Mouse (Mus musculus): ENCODE data around the gene Pik3r2. TPM values are rescaled to one million over a fixed set of nuclear protein-coding genes. Genes with fewer than 3 reads are reported as not detected.

Gene Pik3r2
- polyA plus RNA-seq, 1 experiment from 2014 or later, result 46.9 TPM

GRCm38 (mm10) chr8:70767503-70767902, 9.0 kb downstream of the Pik3r2 start:
- 81% methylated on average over 6 of the region's 6 CpGs for WGBS
- peaks cover 24% of the 10 kb centered on the region for H3K36me3 ChIP-seq (ENCODE audit: control insufficient read depth, insufficient read depth, low read length)
- no peaks in the 10 kb centered on the region for H3K27me3 ChIP-seq (ENCODE audit: control insufficient read depth, insufficient read depth, low read length)
- DNase-seq (ENCODE audit: low spot score), result no peak
- no peak overlapping the region for H3K4me2 ChIP-seq (ENCODE audit: low read depth, severe bottlenecking)
- H3K9me3 ChIP-seq (ENCODE audit: control insufficient read depth, low read length), result no peaks in the 10 kb centered on the region
- H3K4me1 ChIP-seq (ENCODE audit: control insufficient read depth, insufficient read depth, low read length), result peaks cover 18% of the 10 kb centered on the region
- H3K27ac ChIP-seq (replicated peaks; ENCODE audit: low read depth, low read length), result no peak overlapping the region
- no peak overlapping the region for H3K4me3 ChIP-seq (ENCODE audit: low read depth, low read length)
- ATAC-seq (ENCODE audit: insufficient number of reproducible peaks, low FRiP score, low TSS enrichment, low read depth), result no peak
- H3K9ac ChIP-seq (ENCODE audit: low read length), result no peak overlapping the region

DNA sequence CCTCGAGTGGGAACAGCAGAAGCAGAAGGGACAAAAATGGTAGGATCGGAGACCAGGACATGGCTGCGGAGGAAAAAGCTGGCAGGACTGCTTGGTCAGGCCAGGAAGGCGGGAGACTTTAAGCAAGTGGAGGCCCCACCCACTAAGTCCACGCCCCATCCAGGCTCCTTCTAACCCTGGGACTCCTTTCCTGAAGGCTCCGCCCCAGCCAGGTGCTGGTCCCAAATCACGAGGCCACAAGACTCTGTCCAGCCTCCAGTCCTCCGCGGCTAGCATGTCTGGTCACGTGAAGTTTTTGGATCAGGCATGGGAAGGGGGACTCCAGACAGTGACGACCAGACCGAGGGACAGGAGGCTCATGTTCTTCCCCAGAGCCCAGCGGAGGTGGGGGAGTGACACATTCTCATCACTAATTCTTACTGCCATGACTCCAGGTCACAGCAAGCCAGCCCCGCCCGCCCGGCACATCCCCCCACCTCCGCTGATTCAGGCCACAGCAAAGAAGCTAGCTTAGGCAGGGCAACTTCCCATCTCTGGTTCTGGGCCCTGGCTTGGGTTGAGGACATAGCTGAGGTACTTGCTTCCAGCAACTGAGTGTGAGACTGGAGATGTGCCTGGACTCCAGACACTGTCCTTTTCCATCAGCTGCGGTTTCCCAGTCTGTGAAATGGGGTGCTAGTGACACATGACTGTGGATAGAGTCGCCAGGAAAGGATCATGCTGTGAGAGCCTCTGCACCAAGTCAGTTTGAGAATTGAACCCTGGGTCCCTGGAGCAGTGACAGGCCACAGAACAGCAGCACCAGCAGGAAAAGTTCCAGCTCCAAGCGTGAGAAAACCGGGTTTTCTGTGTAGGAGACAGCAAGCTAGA, 9.7 kb downstream of the Pik3r2 start:
- DNase-seq (ENCODE audit: low spot score), result peak; percentile 80
- WGBS, result 8% methylated on average over 21 of the region's 21 CpGs

DNA sequence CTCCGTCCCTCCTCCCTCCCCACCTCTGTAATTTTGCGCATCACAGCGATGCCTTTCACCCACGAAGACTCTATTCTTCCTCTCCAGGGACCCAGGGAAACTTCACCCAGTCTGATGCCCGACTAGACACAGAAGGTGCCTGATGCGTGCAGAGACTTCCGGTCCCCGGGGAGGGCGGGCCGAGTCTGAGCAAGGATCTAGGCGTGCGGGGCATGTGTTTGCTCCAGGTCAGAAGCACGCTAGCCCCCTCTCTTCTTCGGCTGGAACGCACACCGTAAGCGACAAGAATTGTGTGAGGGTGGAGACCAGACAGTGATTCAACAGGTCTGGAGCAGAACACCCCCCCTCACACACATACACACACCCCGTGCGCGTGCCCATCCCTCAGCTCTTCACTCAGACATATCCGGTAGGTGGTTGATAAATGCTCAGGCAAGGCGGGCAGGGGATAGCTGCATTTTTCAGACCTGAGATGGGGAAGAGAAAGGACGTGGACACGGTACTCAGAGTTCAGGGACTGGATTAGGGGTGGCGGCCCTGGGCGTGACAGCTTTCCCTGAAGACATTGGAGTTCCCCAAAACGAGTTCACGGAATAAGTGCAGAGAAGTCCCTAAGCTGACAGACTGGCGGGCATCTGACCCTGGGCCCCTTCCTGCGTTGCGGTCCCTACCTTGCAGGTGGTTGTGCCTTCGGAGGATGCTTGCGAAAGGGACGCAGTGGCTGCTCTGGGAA, 10.5 kb downstream of the Pik3r2 start:
- WGBS, result 2% methylated on average over 34 of the region's 34 CpGs
- Histone ChIP-seq H3K4me3 (ENCODE audit: low read depth, low read length) (peak overlapping the region; percentile 34), H3K36me3 (ENCODE audit: control insufficient read depth, insufficient read depth, low read length) (peaks cover 16% of the 10 kb centered on the region), H3K27me3 (ENCODE audit: control insufficient read depth, insufficient read depth, low read length) (no peaks in the 10 kb centered on the region), H3K9me3 (ENCODE audit: control insufficient read depth, low read length) (no peaks in the 10 kb centered on the region), H3K4me2 (ENCODE audit: low read depth, severe bottlenecking) (peak overlapping the region; percentile 88), H3K27ac (replicated peaks; ENCODE audit: low read depth, low read length) (no peak overlapping the region), H3K4me1 (ENCODE audit: control insufficient read depth, insufficient read depth, low read length) (peaks cover 18% of the 10 kb centered on the region), H3K9ac (ENCODE audit: low read length) (peak overlapping the region; percentile 59)
- ATAC-seq (ENCODE audit: insufficient number of reproducible peaks, low FRiP score, low TSS enrichment, low read depth) (no peak), DNase-seq (ENCODE audit: low spot score) (peak; percentile 58)

More for the DNA sequence above, 9.7 kb downstream of the Pik3r2 start:
- Histone ChIP-seq H3K27ac (replicated peaks; ENCODE audit: low read depth, low read length) (0 out of 2 replicates have a peak overlapping the region, but pooled peaks have one; percentile 36), H3K4me1 (ENCODE audit: control insufficient read depth, insufficient read depth, low read length) (peaks cover 18% of the 10 kb centered on the region), H3K9me3 (ENCODE audit: control insufficient read depth, low read length) (no peaks in the 10 kb centered on the region), H3K4me2 (ENCODE audit: low read depth, severe bottlenecking) (peak overlapping the region; percentile 88), H3K36me3 (ENCODE audit: control insufficient read depth, insufficient read depth, low read length) (peaks cover 19% of the 10 kb centered on the region), H3K4me3 (ENCODE audit: low read depth, low read length) (peak overlapping the region; percentile 34), H3K27me3 (ENCODE audit: control insufficient read depth, insufficient read depth, low read length) (no peaks in the 10 kb centered on the region), H3K9ac (ENCODE audit: low read length) (peak overlapping the region; percentile 59)
- peak; percentile 62 for ATAC-seq (ENCODE audit: insufficient number of reproducible peaks, low FRiP score, low TSS enrichment, low read depth)

- Histone ChIP-seq H3K9ac (ENCODE audit: low read length) (no peak overlapping the region), H3K4me1 (ENCODE audit: control insufficient read depth, insufficient read depth, low read length) (peaks cover 18% of the 10 kb centered on the region), H3K27ac (replicated peaks; ENCODE audit: low read depth, low read length) (no peak overlapping the region), H3K36me3 (ENCODE audit: control insufficient read depth, insufficient read depth, low read length) (peaks cover 10% of the 10 kb centered on the region), H3K9me3 (ENCODE audit: control insufficient read depth, low read length) (no peaks in the 10 kb centered on the region), H3K27me3 (ENCODE audit: control insufficient read depth, insufficient read depth, low read length) (no peaks in the 10 kb centered on the region), H3K4me3 (ENCODE audit: low read depth, low read length) (peak overlapping the region; percentile 34; the same call in 1 of the 2 replicates), H3K4me2 (ENCODE audit: low read depth, severe bottlenecking) (peak overlapping the region; percentile 88; the same call in 1 of the 2 replicates)
- WGBS, result 84% methylated on average over 9 of the region's 9 CpGs
- no peak for DNase-seq (ENCODE audit: low spot score)
- no peak for ATAC-seq (ENCODE audit: insufficient number of reproducible peaks, low FRiP score, low TSS enrichment, low read depth)
These were observed 11.2 kb downstream of the Pik3r2 start for GRCm38 (mm10) chr8:70765329-70765728.

GRCm38 (mm10) chr8:70764676-70765075, 11.8 kb downstream of the Pik3r2 start:
- Histone ChIP-seq H3K4me1 (ENCODE audit: control insufficient read depth, insufficient read depth, low read length) (peaks cover 20% of the 10 kb centered on the region), H3K9me3 (ENCODE audit: control insufficient read depth, low read length) (no peaks in the 10 kb centered on the region), H3K27me3 (ENCODE audit: control insufficient read depth, insufficient read depth, low read length) (no peaks in the 10 kb centered on the region), H3K9ac (ENCODE audit: low read length) (no peak overlapping the region), H3K4me2 (ENCODE audit: low read depth, severe bottlenecking) (no peak overlapping the region), H3K36me3 (ENCODE audit: control insufficient read depth, insufficient read depth, low read length) (peaks cover 10% of the 10 kb centered on the region), H3K4me3 (ENCODE audit: low read depth, low read length) (no peak overlapping the region), H3K27ac (replicated peaks; ENCODE audit: low read depth, low read length) (no peak overlapping the region)
- no peak for DNase-seq (ENCODE audit: low spot score)
- 90% methylated on average over 13 of the region's 13 CpGs for WGBS
- no peak for ATAC-seq (ENCODE audit: insufficient number of reproducible peaks, low FRiP score, low TSS enrichment, low read depth)

GRCm38 (mm10) chr8:70764026-70764425, 12.5 kb downstream of the Pik3r2 start:
- DNase-seq (ENCODE audit: low spot score) (no peak), ATAC-seq (ENCODE audit: insufficient number of reproducible peaks, low FRiP score, low TSS enrichment, low read depth) (no peak)
- no peaks in the 10 kb centered on the region for H3K27me3 ChIP-seq (ENCODE audit: control insufficient read depth, insufficient read depth, low read length)
- peaks cover 20% of the 10 kb centered on the region for H3K4me1 ChIP-seq (ENCODE audit: control insufficient read depth, insufficient read depth, low read length)
- WGBS, result 82% methylated on average over 8 of the region's 8 CpGs
- H3K27ac ChIP-seq (replicated peaks; ENCODE audit: low read depth, low read length), result no peak overlapping the region
- no peak overlapping the region for H3K9ac ChIP-seq (ENCODE audit: low read length)
- H3K4me3 ChIP-seq (ENCODE audit: low read depth, low read length), result no peak overlapping the region
- no peaks in the 10 kb centered on the region for H3K9me3 ChIP-seq (ENCODE audit: control insufficient read depth, low read length)
- H3K36me3 ChIP-seq (ENCODE audit: control insufficient read depth, insufficient read depth, low read length), result peaks cover 10% of the 10 kb centered on the region
- no peak overlapping the region for H3K4me2 ChIP-seq (ENCODE audit: low read depth, severe bottlenecking)

- Histone ChIP-seq H3K9me3 (ENCODE audit: control insufficient read depth, low read length) (no peaks in the 10 kb centered on the region), H3K4me1 (ENCODE audit: control insufficient read depth, insufficient read depth, low read length) (peaks cover 20% of the 10 kb centered on the region), H3K27ac (replicated peaks; ENCODE audit: low read depth, low read length) (no peak overlapping the region), H3K27me3 (ENCODE audit: control insufficient read depth, insufficient read depth, low read length) (no peaks in the 10 kb centered on the region), H3K4me3 (ENCODE audit: low read depth, low read length) (no peak overlapping the region), H3K36me3 (ENCODE audit: control insufficient read depth, insufficient read depth, low read length) (peaks cover 7% of the 10 kb centered on the region), H3K4me2 (ENCODE audit: low read depth, severe bottlenecking) (no peak overlapping the region), H3K9ac (ENCODE audit: low read length) (no peak overlapping the region)
- WGBS, result 3% methylated on average over 3 of the region's 3 CpGs
- ATAC-seq (ENCODE audit: insufficient number of reproducible peaks, low FRiP score, low TSS enrichment, low read depth) (no peak), DNase-seq (ENCODE audit: low spot score) (peak; percentile 82)
These were observed 13.2 kb downstream of the Pik3r2 start for GRCm38 (mm10) chr8:70763354-70763753.

- DNase-seq (ENCODE audit: low spot score) (no peak), ATAC-seq (ENCODE audit: insufficient number of reproducible peaks, low FRiP score, low TSS enrichment, low read depth) (no peak)
- Histone ChIP-seq H3K4me3 (ENCODE audit: low read depth, low read length) (no peak overlapping the region), H3K27ac (replicated peaks; ENCODE audit: low read depth, low read length) (no peak overlapping the region), H3K27me3 (ENCODE audit: control insufficient read depth, insufficient read depth, low read length) (no peaks in the 10 kb centered on the region), H3K36me3 (ENCODE audit: control insufficient read depth, insufficient read depth, low read length) (peaks cover 3% of the 10 kb centered on the region; the same call in 1 of the 2 replicates), H3K4me1 (ENCODE audit: control insufficient read depth, insufficient read depth, low read length) (peaks cover 17% of the 10 kb centered on the region), H3K4me2 (ENCODE audit: low read depth, severe bottlenecking) (no peak overlapping the region), H3K9ac (ENCODE audit: low read length) (no peak overlapping the region), H3K9me3 (ENCODE audit: control insufficient read depth, low read length) (no peaks in the 10 kb centered on the region)
- 72% methylated on average over 1 of the region's 1 CpGs for WGBS
These were observed 14.4 kb downstream of the Pik3r2 start for GRCm38 (mm10) chr8:70762118-70762517.

All from limb, embryonic 11.5 days (tissue).